Mouse (Mus musculus) embryonic facial prominence, embryonic 14.5 days (tissue): ENCODE data around the gene Suox. TPM values are rescaled to one million over a fixed set of nuclear protein-coding genes. Genes with fewer than 3 reads are reported as not detected.
A peak's percentile ranks its signal among the peaks of the same experiment; 100 is the strongest.

Experiments
- ATAC-seq: fragments of 200-750 bp; cut with Nextera tagmentation; 2 replicates; pipeline ENCODE4 v1.8.0; 2017; ENCODE audit warnings: low read depth, moderate number of reproducible peaks, moderate TSS enrichment
- DNase-seq: peaks from one replicate; pipeline ENCODE4 v3.0.0-alpha.2; 2015; ENCODE audit warnings: low spot score
- H3K27ac ChIP-seq: fragments of 300-500 bp; sonication (generic); replicated peaks from 2 replicates; pipeline ENCODE4 v1.5.1; 2014; ENCODE audit warnings: low read depth, mild to moderate bottlenecking, low read length, moderate library complexity
- H3K27me3 ChIP-seq: fragments of 300-500 bp; sonication (generic); replicated peaks from 2 replicates; pipeline ENCODE4 v1.6.1; 2014; ENCODE audit warnings: low read length; ENCODE audit not compliant: control insufficient read depth, insufficient read depth
- H3K36me3 ChIP-seq: fragments of 300-500 bp; sonication (generic); 2 replicates; pipeline ENCODE4 v1.6.1; 2014; ENCODE audit warnings: low read length, mixed read lengths; ENCODE audit not compliant: control insufficient read depth, insufficient read depth
- H3K4me1 ChIP-seq: fragments of 300-500 bp; sonication (generic); 2 replicates; pipeline ENCODE4 v1.6.1; 2014; ENCODE audit warnings: antibody characterized with exemption, low read length; ENCODE audit not compliant: control insufficient read depth, insufficient read depth
- H3K4me2 ChIP-seq: fragments of 300-500 bp; sonication (generic); 2 replicates; pipeline ENCODE4 v1.6.1; 2014; ENCODE audit warnings: low read depth, mild to moderate bottlenecking, low read length, moderate library complexity, mixed read lengths
- H3K4me3 ChIP-seq: fragments of 300-500 bp; sonication (generic); 2 replicates; pipeline ENCODE4 v1.5.1; 2014; ENCODE audit warnings: low read depth, mild to moderate bottlenecking, low read length
- H3K9ac ChIP-seq: fragments of 300-500 bp; sonication (generic); 2 replicates; pipeline ENCODE4 v1.6.1; 2014; ENCODE audit warnings: low read depth, mild to moderate bottlenecking, low read length, moderate library complexity, mixed read lengths
- H3K9me3 ChIP-seq: fragments of 300-500 bp; sonication (generic); 2 replicates; pipeline ENCODE4 v1.6.1; 2016; ENCODE audit warnings: low read length; ENCODE audit not compliant: control insufficient read depth
- WGBS: fragments of 180-500 bp; shearing (Covaris S2); extraction: QIAGEN DNeasy Blood & Tissue Kit; methylation state at CpG from one replicate; pipeline ENCODE4 v1.1.7; 2014; 5-methylcytosine and 5-hydroxymethylcytosine counted together
- polyA plus RNA-seq: library from polyadenylated mRNA; unstranded; fragments of >200 nt; fragmentation: Nextera tagmentation; extraction: Ambion mirVana; gene quantifications from 2 replicates; pipeline ENCODE4 v1.2.1, GENCODE M21; 2014

The Suox gene
- polyA plus RNA-seq, 1 experiment from 2014 or later: 11.1 TPM

- H3K36me3 ChIP-seq: peaks cover 13% of the 10 kb centered on the region; the same call in 1 of the 2 replicates
- H3K27ac ChIP-seq: peak overlapping the region; percentile 88
- peak overlapping the region; percentile 81 for H3K9ac ChIP-seq
- H3K4me1 ChIP-seq: peaks cover 10% of the 10 kb centered on the region
- DNase-seq: peak; percentile 83
- no peaks in the 10 kb centered on the region for H3K9me3 ChIP-seq
- peak; percentile 50 for ATAC-seq
- H3K27me3 ChIP-seq: no peaks in the 10 kb centered on the region
- H3K4me2 ChIP-seq: peak overlapping the region; percentile 74
- under 1% methylated on average over 40 of the region's 42 CpGs for WGBS
- H3K4me3 ChIP-seq: peak overlapping the region; percentile 82
These were observed 4.8 kb downstream of the Suox start for GRCm38 (mm10) chr10:128668790-128669672.

- Histone ChIP-seq H3K4me2 (no peak overlapping the region), H3K9me3 (no peaks in the 10 kb centered on the region), H3K4me1 (peaks cover 5% of the 10 kb centered on the region; the same call in 1 of the 2 replicates), H3K27me3 (no peaks in the 10 kb centered on the region), H3K27ac (no peak overlapping the region), H3K4me3 (no peak overlapping the region), H3K36me3 (peaks cover under 1% of the 10 kb centered on the region; the same call in 1 of the 2 replicates), H3K9ac (no peak overlapping the region)
- no peak for DNase-seq
- 95% methylated on average over 2 of the region's 2 CpGs for WGBS
- ATAC-seq: no peak
These were observed 8.1 kb downstream of the Suox start for GRCm38 (mm10) chr10:128665806-128666205.

- ATAC-seq: no peak
These were observed 8.6 kb downstream of the Suox start for GRCm38 (mm10) chr10:128665307-128665706.

GRCm38 (mm10) chr10:128664808-128665207, 9.1 kb downstream of the Suox start:
- H3K9me3 ChIP-seq: no peaks in the 10 kb centered on the region
- H3K27me3 ChIP-seq: no peaks in the 10 kb centered on the region
- H3K4me1 ChIP-seq: peaks cover 5% of the 10 kb centered on the region; the same call in 1 of the 2 replicates
- no peak overlapping the region for H3K4me2 ChIP-seq
- ATAC-seq: no peak
- H3K27ac ChIP-seq: no peak overlapping the region
- WGBS: 74% methylated on average over 3 of the region's 3 CpGs
- H3K36me3 ChIP-seq: no peaks in the 10 kb centered on the region
- no peak overlapping the region for H3K4me3 ChIP-seq
- DNase-seq: no peak
- no peak overlapping the region for H3K9ac ChIP-seq

More at GRCm38 (mm10) chr10:128665307-128665706, 8.6 kb downstream of the Suox start:
- 84% methylated on average over 3 of the region's 3 CpGs for WGBS
- H3K27me3 ChIP-seq: no peaks in the 10 kb centered on the region
- no peak overlapping the region for H3K27ac ChIP-seq
- peaks cover 5% of the 10 kb centered on the region; the same call in 1 of the 2 replicates for H3K4me1 ChIP-seq
- no peaks in the 10 kb centered on the region for H3K36me3 ChIP-seq
- H3K9ac ChIP-seq: no peak overlapping the region
- no peak for DNase-seq
- no peak overlapping the region for H3K4me2 ChIP-seq
- H3K4me3 ChIP-seq: no peak overlapping the region
- no peaks in the 10 kb centered on the region for H3K9me3 ChIP-seq

GRCm38 (mm10) chr10:128663441-128664220, 10.2 kb downstream of the Suox start:
- no peak for DNase-seq
- Histone ChIP-seq H3K9me3 (no peaks in the 10 kb centered on the region), H3K4me3 (no peak overlapping the region), H3K36me3 (no peaks in the 10 kb centered on the region), H3K27ac (no peak overlapping the region), H3K9ac (no peak overlapping the region), H3K4me2 (no peak overlapping the region), H3K27me3 (no peaks in the 10 kb centered on the region), H3K4me1 (peaks cover 5% of the 10 kb centered on the region; the same call in 1 of the 2 replicates)
- WGBS: 59% methylated on average over 5 of the region's 5 CpGs
- ATAC-seq: no peak

GRCm38 (mm10) chr10:128662465-128662864, 11.4 kb downstream of the Suox start:
- no peaks in the 10 kb centered on the region for H3K27me3 ChIP-seq
- H3K4me2 ChIP-seq: no peak overlapping the region
- no peaks in the 10 kb centered on the region for H3K9me3 ChIP-seq
- H3K9ac ChIP-seq: no peak overlapping the region
- no peak for ATAC-seq
- H3K27ac ChIP-seq: no peak overlapping the region
- H3K4me3 ChIP-seq: no peak overlapping the region
- DNase-seq: no peak
- H3K36me3 ChIP-seq: no peaks in the 10 kb centered on the region
- H3K4me1 ChIP-seq: no peaks in the 10 kb centered on the region

- Histone ChIP-seq H3K27ac (no peak overlapping the region), H3K4me2 (no peak overlapping the region), H3K36me3 (no peaks in the 10 kb centered on the region), H3K27me3 (no peaks in the 10 kb centered on the region), H3K9me3 (no peaks in the 10 kb centered on the region), H3K4me1 (no peaks in the 10 kb centered on the region), H3K9ac (no peak overlapping the region), H3K4me3 (no peak overlapping the region)
- DNase-seq: no peak
- WGBS: 56% methylated on average over 9 of the region's 9 CpGs
- ATAC-seq: no peak
These were observed 14.4 kb downstream of the Suox start for GRCm38 (mm10) chr10:128659490-128659889.

- H3K27me3 ChIP-seq: no peaks in the 10 kb centered on the region
- no peak overlapping the region for H3K9ac ChIP-seq
- no peaks in the 10 kb centered on the region for H3K9me3 ChIP-seq
- no peak overlapping the region for H3K4me2 ChIP-seq
- H3K27ac ChIP-seq: no peak overlapping the region
- H3K36me3 ChIP-seq: no peaks in the 10 kb centered on the region
- ATAC-seq (no peak), DNase-seq (no peak)
- H3K4me3 ChIP-seq: no peak overlapping the region
- 0 out of 2 replicates have a peak, but pooled peaks cover 3% of the 10 kb centered on the region for H3K4me1 ChIP-seq
- 57% methylated on average over 9 of the region's 9 CpGs for WGBS
These were observed 16.0 kb downstream of the Suox start for GRCm38 (mm10) chr10:128657844-128658243.
